Mouse (Mus musculus): ENCODE results near the gene Gm21783. TPM values are rescaled to one million over a fixed set of nuclear protein-coding genes. Genes with fewer than 3 reads are reported as not detected.
"Not testable (repeated sequence)": the region's sequence is repeated elsewhere in the genome, so short reads cannot be mapped to it uniquely, and the experiment has no call there.

Gene Gm21783
- not detected in 2 replicates for polyA plus RNA-seq (2016; fragmentation: Nextera tagmentation; extraction: Ambion mirVana)

GRCm38 (mm10) chrY:44981163-44981562, at the start of gene Gm21783:
Gene Gm21783, minus strand, starts transcription at chrY:44981263.
- H3K4me2 ChIP-seq (replicated peaks); H3K9ac ChIP-seq; H3K4me3 ChIP-seq; H3K4me1 ChIP-seq; H3K27ac ChIP-seq; H3K9me3 ChIP-seq; H3K27me3 ChIP-seq (replicated peaks); H3K36me3 ChIP-seq; ATAC-seq (ENCODE audit: low FRiP score, low read depth): not testable (repeated sequence)
- no CpG with 5 or more reads among the region's 1 CpGs for WGBS

Measured in neural tube, embryonic 12.5 days (tissue).